Mouse (Mus musculus): ENCODE measurements at regions not wholly inside any gene's neighbourhood (a gene's known extent, or its start where the extent isn't known, plus 50 kb on each side); places are given as distances from the start of the nearest gene placed in this dataset.
A peak's percentile ranks its signal among the peaks of the same experiment; 100 is the strongest.

- DNase-seq: no peak
These were observed 227.7 kb downstream of the Otor start for GRCm38 (mm10) chr2:143305747-143306570.

DNA sequence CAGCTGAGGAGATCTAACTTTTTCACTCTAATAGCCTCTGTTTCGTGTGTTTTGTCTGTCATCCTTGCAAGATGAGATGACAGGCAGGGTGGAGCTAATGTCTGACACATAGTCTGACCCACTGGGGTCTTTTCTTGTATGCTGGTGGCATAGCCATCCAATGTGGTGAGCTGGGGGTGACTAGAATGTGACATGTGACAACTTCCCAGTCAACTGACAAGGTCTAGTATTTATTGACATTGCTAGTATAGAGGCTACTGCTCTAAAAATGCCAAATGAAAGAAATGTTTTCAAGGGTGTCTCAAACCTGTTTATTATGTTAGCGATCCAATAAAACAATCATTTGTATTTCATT, 228.3 kb downstream of the Otor start:
- no peak for DNase-seq

DNA sequence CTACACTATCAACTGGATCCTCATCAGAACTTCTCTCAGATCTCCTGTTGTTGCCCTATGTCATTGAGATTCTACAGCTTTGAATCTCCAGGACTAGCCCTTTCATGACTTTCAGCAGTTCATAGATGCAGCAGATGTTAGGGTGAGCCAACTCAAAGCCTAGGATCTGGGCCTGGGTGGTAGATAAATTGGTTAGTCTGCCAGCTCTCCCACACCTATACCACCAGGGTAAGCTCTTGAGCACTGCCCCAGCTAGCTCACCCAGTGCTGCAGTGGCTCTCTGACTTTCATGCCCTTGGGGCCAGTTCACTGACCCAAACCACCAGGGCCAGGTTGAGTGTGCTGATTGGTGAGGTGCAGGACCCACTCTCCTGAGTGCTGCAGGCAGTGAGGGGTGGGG, 220.5 kb upstream of the Pcsk2 start:
- peak; percentile 8 for DNase-seq

- no peak for DNase-seq
These were observed 213.9 kb upstream of the Pcsk2 start for GRCm38 (mm10) chr2:143332071-143332470.

GRCm38 (mm10) chr2:143340364-143340763, 205.6 kb upstream of the Pcsk2 start:
- peak; percentile 11 for DNase-seq

DNA sequence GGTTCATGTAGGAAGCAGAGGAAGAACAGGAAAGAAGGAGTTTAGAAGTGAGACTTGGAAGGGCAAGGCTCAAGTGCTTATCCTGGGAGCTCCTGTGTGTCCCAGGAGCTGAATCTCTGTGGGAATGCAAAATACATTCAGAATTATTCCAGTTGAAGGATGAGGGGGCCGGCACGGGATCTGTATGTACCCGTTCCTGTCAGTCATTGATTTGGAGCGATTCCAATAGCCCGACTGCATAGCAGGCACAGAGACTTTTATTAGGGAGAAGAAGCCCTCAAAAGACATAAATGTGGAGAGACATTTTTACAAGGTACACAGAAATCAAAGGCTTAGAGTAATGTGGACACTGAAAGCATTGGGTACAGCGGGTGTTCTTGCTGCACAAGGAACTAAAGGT, 181.8 kb upstream of the Pcsk2 start:
- no peak for DNase-seq

DNA sequence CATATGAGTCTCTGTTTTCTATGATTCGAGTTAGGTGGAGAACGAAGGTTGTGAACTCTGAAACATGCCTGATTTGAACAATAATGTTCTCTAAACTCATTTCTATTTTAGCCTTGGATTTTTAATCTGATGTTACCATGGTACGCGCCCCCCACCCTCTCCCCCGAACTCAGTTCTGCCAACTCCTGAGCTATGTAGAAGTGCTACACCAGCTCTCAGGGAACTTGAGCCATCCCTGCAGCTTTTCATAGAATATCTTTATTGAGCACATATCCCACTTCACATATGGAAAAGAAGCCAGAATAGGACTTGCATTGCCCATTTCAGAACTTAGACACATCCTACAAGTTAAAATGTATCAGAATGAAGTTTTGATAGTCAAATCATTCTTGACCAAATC, 180.0 kb upstream of the Pcsk2 start:
- DNase-seq: no peak
